Mouse (Mus musculus) C2C12 (cell line): ENCODE measurements around the gene Cntrl. TPM values are rescaled to one million over a fixed set of nuclear protein-coding genes. Genes with fewer than 3 reads are reported as not detected.

ENCODE experiments used
- H3K27me3 ChIP-seq: one replicate; pipeline ENCODE4 v1.6.1; 2011; ENCODE audit not compliant: control insufficient read depth, insufficient read depth, insufficient read length
- H3K36me3 ChIP-seq: one replicate; pipeline ENCODE4 v1.6.1; 2011; ENCODE audit not compliant: control insufficient read depth, insufficient read depth
- H3K4me3 ChIP-seq: one replicate; pipeline ENCODE4 v1.5.1; 2011; ENCODE audit warnings: mild to moderate bottlenecking, control low read depth; ENCODE audit not compliant: poor library complexity, insufficient read depth, severe bottlenecking
- H3K79me2 ChIP-seq: one replicate; pipeline ENCODE4 v1.6.1; 2011; ENCODE audit not compliant: control insufficient read depth, insufficient read depth
- H3K79me3 ChIP-seq: one replicate; pipeline ENCODE4 v1.6.1; 2011; ENCODE audit warnings: low read depth, control low read depth
- H3ac ChIP-seq: one replicate; pipeline ENCODE3; 2011; ENCODE audit warnings: low read depth; ENCODE audit not compliant: control insufficient read depth, insufficient read length
- CEBPB ChIP-seq: IDR thresholded peaks from one replicate; pipeline ENCODE4 v1.6.1; 2011; ENCODE audit warnings: low read depth, mild to moderate bottlenecking, control low read depth, moderate library complexity
- CTCF ChIP-seq: IDR thresholded peaks from one replicate; pipeline ENCODE4 v1.5.1; 2011; ENCODE audit not compliant: control insufficient read depth, insufficient read depth, insufficient read length
- FOSL1 ChIP-seq: IDR thresholded peaks from one replicate; pipeline ENCODE4 v1.8.0; 2011; ENCODE audit warnings: mild to moderate bottlenecking, low read length; ENCODE audit not compliant: poor library complexity, insufficient read depth, severe bottlenecking
- MAX ChIP-seq: IDR thresholded peaks from one replicate; pipeline ENCODE4 v1.6.1; 2011; ENCODE audit warnings: mild to moderate bottlenecking, control low read depth
- MYOD1 ChIP-seq: IDR thresholded peaks from one replicate; pipeline ENCODE4 v1.6.1; 2011; ENCODE audit warnings: low read depth; ENCODE audit not compliant: control insufficient read depth, insufficient read length
- MYOG ChIP-seq: IDR thresholded peaks from one replicate; pipeline ENCODE4 v1.6.1; 2011; ENCODE audit not compliant: control insufficient read depth, insufficient read length; ENCODE audit errors: extremely low read depth
- USF1 ChIP-seq: IDR thresholded peaks from one replicate; pipeline ENCODE4 v1.6.1; 2011; ENCODE audit warnings: low read depth, mild to moderate bottlenecking, control low read depth, moderate library complexity
- polyA plus RNA-seq: library from polyadenylated mRNA; unstranded; fragments of >200 nt; fragmentation: generic; extraction: Trizol; gene quantifications from one replicate; pipeline ENCODE4 v1.2.1, GENCODE M21; 2012; ENCODE audit warnings: missing spikeins

Cntrl gene
- polyA plus RNA-seq, 1 experiment: 4.0 TPM

DNA sequence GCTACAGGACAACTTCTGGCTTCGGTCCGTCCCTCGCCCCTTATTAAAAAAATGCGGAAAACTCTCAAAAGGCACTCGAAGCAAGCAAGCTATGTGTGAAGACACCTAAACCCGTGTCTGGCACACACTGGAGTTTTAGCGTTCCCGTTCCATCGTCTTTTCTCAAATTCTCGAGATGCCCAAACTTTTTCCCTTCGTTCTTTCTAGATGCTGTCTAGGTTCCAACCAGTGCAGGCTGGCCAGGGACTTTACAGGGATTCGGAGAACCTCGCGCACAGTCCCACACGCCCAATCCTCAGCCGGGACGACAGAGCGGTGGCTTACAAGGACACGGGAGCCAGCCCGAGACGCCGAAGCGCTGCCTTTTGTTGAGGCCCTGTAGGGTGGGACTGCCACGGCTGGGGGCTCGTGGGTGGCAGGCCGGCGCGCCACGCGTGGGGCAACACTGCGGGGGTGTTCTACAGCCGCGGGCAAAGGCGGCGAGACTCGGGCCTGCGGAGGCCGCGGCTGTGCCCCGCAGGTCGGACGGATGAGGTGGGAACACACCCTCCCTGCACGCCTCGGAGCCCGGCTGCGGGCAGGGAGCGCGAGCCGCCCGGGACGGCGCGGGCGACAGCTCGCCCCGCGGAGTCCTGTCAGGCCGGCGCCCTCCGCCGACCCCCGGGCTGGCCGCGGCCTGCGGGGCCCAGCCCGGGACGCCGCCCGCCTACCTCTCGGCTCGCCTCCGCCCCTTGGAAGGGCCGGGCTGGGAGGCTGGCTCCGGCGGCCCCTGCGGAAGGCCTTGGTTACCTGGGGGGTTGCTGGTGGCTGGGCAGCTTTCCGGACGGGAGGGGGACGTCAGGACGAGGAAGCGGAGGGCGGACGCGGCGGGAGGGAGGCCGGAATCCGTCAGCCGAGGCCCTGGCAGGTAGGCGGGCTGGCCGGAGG, 90.9 kb downstream of the Cntrl start:
- Histone ChIP-seq H3K79me3 (peaks cover 49% of the 10 kb centered on the region), H3K27me3 (no peaks in the 10 kb centered on the region), H3K79me2 (peaks cover 56% of the 10 kb centered on the region), H3ac (peak overlapping the region; percentile 98), H3K4me3 (peak overlapping the region; percentile 92), H3K36me3 (peaks cover 28% of the 10 kb centered on the region)
- TF ChIP-seq FOSL1: no peak
- TF ChIP-seq MAX: peak; percentile 38

DNA sequence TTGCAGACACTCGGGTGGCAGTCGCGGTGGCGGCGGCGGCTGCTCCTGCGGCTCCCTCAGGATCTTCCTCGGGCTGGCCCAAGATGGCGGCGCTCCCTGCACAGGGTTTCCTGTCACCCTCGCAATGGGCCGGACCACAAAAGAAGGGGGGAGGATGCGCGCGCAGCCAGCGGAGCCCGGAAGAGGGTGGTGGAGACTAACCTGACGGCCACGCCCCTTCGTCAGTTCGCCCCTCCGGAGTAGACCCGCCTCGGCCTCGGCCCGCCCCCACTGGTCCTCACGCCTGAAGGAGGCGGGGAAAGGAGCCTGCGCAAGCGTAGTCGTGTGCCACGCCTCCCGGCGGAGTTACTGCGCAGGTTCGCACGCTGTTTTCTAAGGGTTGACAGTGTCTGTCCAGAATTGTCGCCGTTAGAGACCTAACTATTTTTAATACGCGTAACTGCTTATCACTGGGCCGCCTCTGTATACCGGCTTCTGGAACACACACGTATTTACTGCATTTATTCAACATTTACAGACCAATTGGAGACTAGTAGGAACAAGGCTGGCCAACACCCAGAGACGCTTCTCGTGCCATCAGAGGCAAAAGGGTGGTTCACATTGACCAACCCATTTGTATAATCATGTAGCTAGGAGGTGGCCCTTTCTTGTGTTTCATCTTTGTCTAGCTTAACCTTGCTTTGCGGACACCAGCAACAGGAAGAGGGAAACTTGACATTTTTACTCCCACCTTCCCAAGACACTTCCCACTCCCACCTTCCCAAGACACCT, 91.8 kb downstream of the Cntrl start, which contains the start of gene Rab14:
Rab14 (minus strand) TSS at position 223 of the 771 bp plus-strand sequence.
- peaks cover 47% of the 10 kb centered on the region for H3K79me2 ChIP-seq
- peak within 1 kb of the TSS; percentile 92 for H3K4me3 ChIP-seq
- peaks cover 40% of the 10 kb centered on the region for H3K79me3 ChIP-seq
- H3K36me3 ChIP-seq: peaks cover 23% of the 10 kb centered on the region
- no peaks in the 10 kb centered on the region for H3K27me3 ChIP-seq
- TF ChIP-seq CTCF (no peak), MYOG (no peak), MAX (peak; percentile 79), FOSL1 (no peak), CEBPB (no peak)
- H3ac ChIP-seq: peak within 1 kb of the TSS; percentile 98

DNA sequence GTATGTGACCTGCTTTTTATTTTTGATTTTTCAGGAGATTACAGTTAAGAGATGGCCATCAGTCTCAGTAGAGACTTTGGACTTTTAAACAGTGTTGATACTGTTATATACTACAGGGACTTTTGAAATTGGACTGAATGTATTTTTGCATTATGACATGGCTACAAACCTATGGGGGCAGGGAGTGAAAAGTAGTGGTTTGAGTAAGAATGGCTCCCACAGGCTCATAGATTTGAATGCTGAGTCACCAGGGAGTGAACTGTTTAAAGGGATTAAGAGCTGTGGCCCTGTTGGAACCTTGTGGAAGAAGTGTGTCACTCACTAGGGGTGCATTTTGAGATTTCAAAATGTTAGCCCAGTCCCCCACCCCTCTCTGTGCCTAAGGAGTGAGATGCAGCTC, 94.4 kb downstream of the Cntrl start:
- Histone ChIP-seq H3K79me2 (peaks cover 21% of the 10 kb centered on the region), H3K27me3 (no peaks in the 10 kb centered on the region), H3K4me3 (no peak overlapping the region), H3K79me3 (peaks cover 15% of the 10 kb centered on the region), H3K36me3 (peaks cover 5% of the 10 kb centered on the region), H3ac (no peak overlapping the region)
- no peak for TF ChIP-seq FOSL1
- no peak for TF ChIP-seq MAX
- TF ChIP-seq MYOD1: no peak
- TF ChIP-seq USF1: no peak
- no peak for TF ChIP-seq CTCF
- TF ChIP-seq MYOG: no peak
- TF ChIP-seq CEBPB: no peak

DNA sequence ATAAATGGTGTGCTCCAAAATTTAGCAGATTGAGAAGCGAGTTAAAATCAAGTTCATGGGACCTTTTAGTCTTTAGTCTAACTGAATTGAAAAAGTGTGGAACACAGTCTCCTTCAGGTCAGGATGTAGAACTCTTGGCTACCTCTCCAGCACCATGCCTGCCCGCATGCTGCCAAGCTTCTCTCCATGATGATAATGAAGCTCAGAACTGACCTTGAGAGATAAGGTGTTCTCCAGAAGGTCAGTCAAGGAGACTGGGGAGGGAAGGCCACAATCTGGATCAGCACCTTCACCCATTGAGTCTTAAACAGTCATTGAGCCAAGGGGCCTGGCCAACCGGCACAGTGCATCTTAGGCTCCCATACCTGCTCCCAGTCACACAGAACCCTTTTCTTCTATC, 97.5 kb downstream of the Cntrl start:
- Histone ChIP-seq H3K27me3 (no peaks in the 10 kb centered on the region), H3ac (no peak overlapping the region), H3K4me3 (no peak overlapping the region), H3K36me3 (no peaks in the 10 kb centered on the region), H3K79me2 (no peaks in the 10 kb centered on the region), H3K79me3 (no peaks in the 10 kb centered on the region)
- TF ChIP-seq MYOG (no peak), MYOD1 (no peak)

DNA sequence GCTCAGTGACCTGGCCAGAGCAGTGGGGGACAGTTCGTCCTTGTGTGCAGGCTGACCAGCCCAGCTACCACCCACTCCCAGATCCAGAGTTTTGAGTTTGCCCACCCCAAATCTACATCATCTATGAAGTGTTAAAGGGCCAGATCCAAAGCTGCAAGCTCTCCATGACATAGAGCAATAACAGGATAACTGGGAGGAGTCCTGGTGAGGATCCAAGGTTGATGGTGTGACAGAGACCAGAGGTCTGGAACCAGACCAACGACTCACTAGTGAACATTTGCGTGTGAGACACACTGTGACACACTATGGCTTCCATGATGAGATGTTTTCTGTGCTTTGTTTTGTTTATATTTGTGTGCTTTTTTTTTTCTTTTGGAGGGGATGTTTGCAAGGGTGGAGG, 98.8 kb downstream of the Cntrl start:
- H3K27me3 ChIP-seq: no peaks in the 10 kb centered on the region
- no peak overlapping the region for H3K4me3 ChIP-seq
- no peak overlapping the region for H3ac ChIP-seq
- H3K79me3 ChIP-seq: no peaks in the 10 kb centered on the region
- no peak for TF ChIP-seq MYOG
- TF ChIP-seq USF1: no peak
- no peak for TF ChIP-seq FOSL1
- no peak for TF ChIP-seq MAX
- no peak for TF ChIP-seq CEBPB
- TF ChIP-seq MYOD1: no peak
- H3K36me3 ChIP-seq: no peaks in the 10 kb centered on the region
- H3K79me2 ChIP-seq: no peaks in the 10 kb centered on the region
